9 mouse cellular contexts compared by ENCODE assay signal in genomic region chr12:5213339-5214104, GRCm38 (mm10).
DNase-seq lines count a peak whose midpoint lies in the region; ATAC-seq lines count a peak whose summit lies in the region.
"Had no signal": no experiment of that assay in that cellular context is flagged by ENCODE, and none has a peak within 500 bp of the region (broad histone marks: within the 10 kb centered on the region; RNA-seq: fewer than 3 reads in every experiment).

No protein-coding gene starts in this region.

- DNase-seq in spleen, adult 18-20 months, result peak; percentile 15 to 25
- DNase-seq in spleen, postnatal 14 days (ENCODE audit: low spot score in 2 of 2), result no peak
- DNase-seq in heart, embryonic 10.5 days (ENCODE audit: low spot score), result no peak
- DNase-seq in ovary, postnatal 14 days (ENCODE audit: low spot score), result peak; percentile 85
- no peak for DNase-seq in MN1 (ENCODE audit: low spot score)

- no peak overlapping the region for H3K4me3 ChIP-seq in embryonic facial prominence, embryonic 15.5 days (replicated peaks)
- H3K4me3 ChIP-seq in heart, embryonic 10.5 days, result no peak overlapping the region
- H3K4me3 ChIP-seq in kidney, embryonic 14.5 days (ENCODE audit: low read length), result no peak overlapping the region
- H3K4me3 ChIP-seq in limb, embryonic 13.5 days, result no peak overlapping the region

- no peak overlapping the region for H3K4me2 ChIP-seq in embryonic facial prominence, embryonic 15.5 days (replicated peaks)
- H3K4me2 ChIP-seq in kidney, embryonic 14.5 days (replicated peaks; ENCODE audit: low read depth, low read length), result no peak overlapping the region
- H3K4me2 ChIP-seq in limb, embryonic 13.5 days (replicated peaks), result 0 out of 2 replicates have a peak overlapping the region, but pooled peaks have one; percentile 7

- WGBS in embryonic facial prominence, embryonic 15.5 days, result 22% methylated on average over 13 of the region's 13 CpGs
- 34% methylated on average over 13 of the region's 13 CpGs for WGBS in heart, embryonic 10.5 days
- WGBS in kidney, embryonic 14.5 days, result 31% methylated on average over 13 of the region's 13 CpGs
- WGBS in limb, embryonic 13.5 days, result 21% methylated on average over 13 of the region's 13 CpGs

- H3K27ac ChIP-seq in embryonic facial prominence, embryonic 15.5 days (replicated peaks), result peak overlapping the region; percentile 65
- H3K27ac ChIP-seq in heart, embryonic 10.5 days, result peak overlapping the region; percentile 17; the same call in 1 of the 2 replicates
- H3K27ac ChIP-seq in kidney, embryonic 14.5 days (ENCODE audit: low read depth, low read length), result 0 out of 2 replicates have a peak overlapping the region, but pooled peaks have one; percentile 2
- peak overlapping the region; percentile 81 for H3K27ac ChIP-seq in limb, embryonic 13.5 days
- H3K27ac ChIP-seq: liver, embryonic 14.5 days had no signal

- peaks cover 45% of the 10 kb centered on the region for H3K4me1 ChIP-seq in embryonic facial prominence, embryonic 15.5 days
- H3K4me1 ChIP-seq in heart, embryonic 10.5 days, result peaks cover 20% of the 10 kb centered on the region
- peaks cover 8% of the 10 kb centered on the region; the same call in 1 of the 2 replicates for H3K4me1 ChIP-seq in kidney, embryonic 14.5 days (ENCODE audit: control insufficient read depth, insufficient read depth, low read length)
- H3K4me1 ChIP-seq in limb, embryonic 13.5 days, result peaks cover 54% of the 10 kb centered on the region

- ATAC-seq in embryonic facial prominence, embryonic 15.5 days (ENCODE audit: insufficient number of reproducible peaks, low FRiP score, low TSS enrichment, low read depth), result peak; percentile 77
- ATAC-seq in kidney, embryonic 14.5 days (ENCODE audit: low FRiP score, low TSS enrichment), result peak; percentile 53
- peak; percentile 69 for ATAC-seq in limb, embryonic 13.5 days (ENCODE audit: low FRiP score, low read depth)

- H3K36me3 ChIP-seq in embryonic facial prominence, embryonic 15.5 days, result no peaks in the 10 kb centered on the region
- no peaks in the 10 kb centered on the region for H3K36me3 ChIP-seq in heart, embryonic 10.5 days
- no peaks in the 10 kb centered on the region for H3K36me3 ChIP-seq in kidney, embryonic 14.5 days (ENCODE audit: control insufficient read depth, insufficient read depth, low read length)
- H3K36me3 ChIP-seq in limb, embryonic 13.5 days, result no peaks in the 10 kb centered on the region

- no peaks in the 10 kb centered on the region for H3K27me3 ChIP-seq in embryonic facial prominence, embryonic 15.5 days
- H3K27me3 ChIP-seq in heart, embryonic 10.5 days (ENCODE audit: insufficient read depth, poor library complexity, severe bottlenecking), result no peaks in the 10 kb centered on the region
- H3K27me3 ChIP-seq in kidney, embryonic 14.5 days (ENCODE audit: control insufficient read depth, insufficient read depth, low read length), result no peaks in the 10 kb centered on the region
- no peaks in the 10 kb centered on the region for H3K27me3 ChIP-seq in limb, embryonic 13.5 days

- no peak overlapping the region for H3K9ac ChIP-seq in embryonic facial prominence, embryonic 15.5 days
- H3K9ac ChIP-seq in kidney, embryonic 14.5 days (ENCODE audit: low read depth, low read length), result no peak overlapping the region
- H3K9ac ChIP-seq in limb, embryonic 13.5 days, result no peak overlapping the region
- H3K9ac ChIP-seq: liver, embryonic 14.5 days had no signal

- H3K9me3 ChIP-seq in embryonic facial prominence, embryonic 15.5 days (replicated peaks), result no peaks in the 10 kb centered on the region
- H3K9me3 ChIP-seq in heart, embryonic 10.5 days, result no peaks in the 10 kb centered on the region
- no peaks in the 10 kb centered on the region for H3K9me3 ChIP-seq in kidney, embryonic 14.5 days (ENCODE audit: control insufficient read depth, low read length)
- no peaks in the 10 kb centered on the region for H3K9me3 ChIP-seq in limb, embryonic 13.5 days

Comparison
In these comparisons a context has a peak if more than half of its experiments do, and no peak if none do; other contexts are left out.
1. DNase-seq: peak in spleen, adult 18-20 months (2 of 2) and ovary, postnatal 14 days (single experiment); none in spleen, postnatal 14 days (0 of 2), heart, embryonic 10.5 days (single experiment) and MN1 (single experiment).
2. H3K27ac ChIP-seq: peak in every context shown above with its lines; median percentile 81 in limb, embryonic 13.5 days; 65 in embryonic facial prominence, embryonic 15.5 days; 17 in heart, embryonic 10.5 days; 2 in kidney, embryonic 14.5 days.
3. Peak in every context shown above with its lines, with median percentiles within 50 percentile points of each other: ATAC-seq.